Mouse (Mus musculus) forebrain, embryonic 10.5 days (tissue): ENCODE measurements around the gene Tekt3. TPM values are rescaled to one million over a fixed set of nuclear protein-coding genes. Genes with fewer than 3 reads are reported as not detected.

ENCODE experiments used
- DNase-seq: peaks from one replicate; pipeline ENCODE4 v3.0.0-alpha.2; 2017; ENCODE audit warnings: low spot score; ENCODE audit errors: extremely low spot score
- H3K27ac ChIP-seq: fragments of 300-500 bp; sonication (generic); 2 replicates; pipeline ENCODE4 v1.5.1; 2016; ENCODE audit warnings: mild to moderate bottlenecking
- H3K27me3 ChIP-seq: fragments of 300-500 bp; sonication (generic); 2 replicates; pipeline ENCODE4 v1.6.1; 2016; ENCODE audit warnings: mild to moderate bottlenecking; ENCODE audit not compliant: poor library complexity, severe bottlenecking
- H3K36me3 ChIP-seq: fragments of 300-500 bp; sonication (generic); replicated peaks from 2 replicates; pipeline ENCODE4 v1.6.1; 2016; ENCODE audit warnings: mild to moderate bottlenecking, moderate library complexity
- H3K4me1 ChIP-seq: fragments of 300-500 bp; sonication (generic); 2 replicates; pipeline ENCODE4 v1.6.1; 2016
- H3K4me3 ChIP-seq: fragments of 300-500 bp; sonication (generic); 2 replicates; pipeline ENCODE4 v1.5.1; 2016; ENCODE audit warnings: mild to moderate bottlenecking, moderate library complexity
- H3K9me3 ChIP-seq: fragments of 300-500 bp; sonication (generic); 2 replicates; pipeline ENCODE4 v1.6.1; 2016; ENCODE audit warnings: mild to moderate bottlenecking, moderate library complexity
- WGBS: fragments of 180-500 bp; shearing (Covaris S2); methylation state at CpG from one replicate; pipeline ENCODE4 v1.1.7; 2016; 5-methylcytosine and 5-hydroxymethylcytosine counted together
- polyA plus RNA-seq: library from polyadenylated mRNA; unstranded; fragments of >200 nt; fragmentation: Nextera tagmentation; extraction: Ambion mirVana; gene quantifications from 2 replicates; pipeline ENCODE4 v1.2.1, GENCODE M21; 2016

The Tekt3 gene
- polyA plus RNA-seq, 1 experiment from 2014 or later, result not detected

DNA sequence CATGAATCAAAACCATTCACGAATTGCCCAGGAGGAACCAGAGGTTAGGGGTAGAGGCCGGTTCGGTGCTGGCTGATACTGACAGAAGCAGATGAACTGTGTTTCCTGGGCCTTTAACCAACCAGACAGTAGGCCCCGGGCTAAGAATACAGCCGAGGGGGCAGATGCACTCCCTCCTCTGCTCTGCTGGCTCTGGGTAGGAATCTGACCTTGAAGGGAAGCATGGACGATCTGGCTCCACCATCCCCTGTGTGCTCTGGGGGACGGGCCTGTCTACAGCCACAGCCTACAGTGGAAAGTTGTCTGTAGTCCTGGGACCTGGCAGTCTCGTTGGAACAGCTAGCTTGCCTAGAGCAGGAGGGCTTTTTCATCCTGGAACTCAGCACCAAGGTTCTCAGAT, 82.0 kb downstream of the Tekt3 start:
- Histone ChIP-seq H3K9me3 (no peaks in the 10 kb centered on the region), H3K4me3 (no peak overlapping the region), H3K27ac (no peak overlapping the region), H3K27me3 (no peaks in the 10 kb centered on the region), H3K36me3 (no peaks in the 10 kb centered on the region), H3K4me1 (no peaks in the 10 kb centered on the region)
- DNase-seq, result no peak
- 83% methylated on average over 8 of the region's 8 CpGs for WGBS

Other genes starting within 250 kb of the Tekt3 start
- gene Trim16, start 241.4 kb upstream of the Tekt3 start, polyA plus RNA-seq, result 2.4 and 2.8 TPM in 2 replicates
- gene Fbxw10, start 214.6 kb upstream of the Tekt3 start, polyA plus RNA-seq, result 0.26 and 0.41 TPM in 2 replicates
- 36.1 and 40.7 TPM in 2 replicates for gene Tvp23b, start 182.2 kb upstream of the Tekt3 start, polyA plus RNA-seq
- gene Cdrt4, start 110.5 kb upstream of the Tekt3 start, polyA plus RNA-seq, result not detected in 2 replicates
- 12.9 and 15.6 TPM in 2 replicates for gene Pmp22, start 67.3 kb downstream of the Tekt3 start, polyA plus RNA-seq